9 mouse cellular contexts compared by ENCODE assay signal in the genomic region with DNA sequence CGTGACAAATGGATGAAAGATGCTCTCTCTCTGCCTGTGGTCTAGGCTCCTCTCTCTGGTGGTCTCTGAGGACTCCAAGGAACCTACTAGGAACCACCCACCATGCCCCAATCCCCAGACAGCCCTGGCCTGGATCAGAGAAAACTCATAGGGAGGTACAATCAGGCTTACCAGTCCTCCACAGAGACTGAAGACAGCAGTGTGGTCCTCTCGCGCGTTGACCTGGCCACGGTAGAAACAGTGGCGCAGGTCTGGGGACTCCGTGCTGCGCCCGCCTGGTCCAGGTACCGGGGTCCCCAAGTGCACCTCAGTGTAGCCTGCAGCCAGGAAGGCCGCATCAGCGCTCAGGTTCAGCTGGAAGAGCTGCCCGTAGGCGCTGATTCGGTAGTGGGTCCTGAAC.
DNase-seq lines count a peak whose midpoint lies in the region; ATAC-seq lines count a peak whose summit lies in the region.
"Had no signal": no experiment of that assay in that cellular context is flagged by ENCODE, and none has a peak within 500 bp of the region (broad histone marks: within the 10 kb centered on the region; RNA-seq: fewer than 3 reads in every experiment).

No protein-coding gene starts in this region.

- H3K27me3 ChIP-seq in heart, embryonic 11.5 days (ENCODE audit: control insufficient read depth, insufficient read depth, low read length) = peaks cover 28% of the 10 kb centered on the region
- H3K27me3 ChIP-seq in midbrain, embryonic 12.5 days = peaks cover 41% of the 10 kb centered on the region

- no peak; the same call in 1 of the 2 replicates for ATAC-seq in heart, embryonic 11.5 days (replicated peaks; ENCODE audit: insufficient number of reproducible peaks, low FRiP score, low TSS enrichment)
- 0 out of 2 replicates have a peak, but pooled peaks have one; percentile 11 for ATAC-seq in common myeloid progenitor, adult 5-6 weeks (replicated peaks; ENCODE audit: low read depth, poor library complexity, severe bottlenecking)
- 0 out of 4 replicates have a peak, but pooled peaks have one; percentile 7 to 8 for ATAC-seq in hematopoietic stem cell, adult 5-6 weeks (replicated peaks in 1 of 2; ENCODE audit: insufficient read depth in 1 of 2, low FRiP score in 2 of 2, low TSS enrichment in 1 of 2, low read depth in 1 of 2, poor library complexity in 2 of 2, severe bottlenecking in 2 of 2)
- ATAC-seq in midbrain, embryonic 12.5 days (ENCODE audit: low FRiP score, low read depth) = no peak

- no peak overlapping the region for H3K27ac ChIP-seq in heart, embryonic 11.5 days (ENCODE audit: low read depth, low read length)
- no peak overlapping the region for H3K27ac ChIP-seq in midbrain, embryonic 12.5 days (replicated peaks)
- H3K27ac ChIP-seq: liver, embryonic 14.5 days had no signal

- peak overlapping the region; percentile 100 for H3K4me2 ChIP-seq in heart, embryonic 11.5 days
- peak overlapping the region; percentile 99 for H3K4me2 ChIP-seq in midbrain, embryonic 12.5 days (replicated peaks)

- no peaks in the 10 kb centered on the region for H3K9me3 ChIP-seq in heart, embryonic 11.5 days (replicated peaks; ENCODE audit: control insufficient read depth, low read length)
- H3K9me3 ChIP-seq in midbrain, embryonic 12.5 days = no peaks in the 10 kb centered on the region

- H3K4me3 ChIP-seq in heart, embryonic 11.5 days (ENCODE audit: low read depth, low read length) = peak overlapping the region; percentile 69
- peak overlapping the region; percentile 58 for H3K4me3 ChIP-seq in midbrain, embryonic 12.5 days

- no peak for DNase-seq in heart, adult 8-10 months (ENCODE audit: low spot score)
- no peak for DNase-seq in frontal cortex, postnatal 25 days (ENCODE audit: low spot score in 2 of 2)
- DNase-seq in thymus, postnatal 36 days = no peak
- DNase-seq in layer of hippocampus, postnatal 36 days = no peak

- WGBS in heart, embryonic 11.5 days (ENCODE audit: insufficient replicate concordance) = 8% methylated on average over 15 of the region's 15 CpGs
- WGBS in midbrain, embryonic 12.5 days = 5% methylated on average over 15 of the region's 15 CpGs

- H3K4me1 ChIP-seq in heart, embryonic 11.5 days (ENCODE audit: control insufficient read depth, insufficient read depth, low read length) = peaks cover 5% of the 10 kb centered on the region; the same call in 1 of the 2 replicates
- H3K4me1 ChIP-seq in midbrain, embryonic 12.5 days = peaks cover 17% of the 10 kb centered on the region

- no peaks in the 10 kb centered on the region for H3K36me3 ChIP-seq in heart, embryonic 11.5 days (ENCODE audit: control insufficient read depth, insufficient read depth, low read length)
- no peaks in the 10 kb centered on the region for H3K36me3 ChIP-seq in midbrain, embryonic 12.5 days

- H3K9ac ChIP-seq in heart, embryonic 11.5 days (ENCODE audit: low read depth, low read length) = 0 out of 2 replicates have a peak overlapping the region, but pooled peaks have one; percentile 12
- H3K9ac ChIP-seq in midbrain, embryonic 12.5 days (replicated peaks) = peak overlapping the region; percentile 71
- H3K9ac ChIP-seq: liver, embryonic 14.5 days had no signal

Comparison
In these comparisons a context has a peak if more than half of its experiments do, and no peak if none do; other contexts are left out.
1. ATAC-seq: peak in common myeloid progenitor, adult 5-6 weeks (single experiment) and hematopoietic stem cell, adult 5-6 weeks (2 of 2); none in heart, embryonic 11.5 days (single experiment) and midbrain, embryonic 12.5 days (single experiment).